Mouse (Mus musculus): Measurements from ENCODE around the gene Nr2c1.

DNA sequence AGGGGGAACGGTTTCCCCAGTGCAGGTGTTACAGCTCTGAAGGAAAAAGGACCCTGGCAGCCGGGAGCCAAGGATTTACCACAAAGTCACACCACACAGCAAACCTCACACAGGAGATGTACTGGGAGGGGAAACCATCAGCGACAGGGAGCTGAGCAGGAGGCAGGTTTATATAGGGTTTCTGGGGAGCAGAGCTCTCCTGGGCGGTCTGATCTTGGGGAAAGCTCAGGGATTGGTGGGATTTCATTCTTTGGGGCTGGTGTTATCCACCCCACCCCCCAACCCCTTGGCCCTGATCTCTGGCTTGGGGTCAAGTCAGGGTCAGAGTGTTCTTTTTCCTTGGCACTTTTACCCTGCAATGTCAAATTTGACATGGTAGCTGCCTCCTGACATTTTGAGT lies 11.6 kb downstream of the Nr2c1 start:
- TF ChIP-seq POLR2A (IDR thresholded peaks at IDR 0.05; ENCODE audit: control insufficient read depth, low read depth, low read length): no peak
- no peak for TF ChIP-seq CTCF (IDR thresholded peaks at IDR 0.05; ENCODE audit: control insufficient read depth, insufficient read depth, insufficient replicate concordance, low read depth, low read length)

Measured in testis, adult 2 months (tissue).